Mouse (Mus musculus): ENCODE data around the gene Ddc. TPM values are rescaled to one million over a fixed set of nuclear protein-coding genes. Genes with fewer than 3 reads are reported as not detected.

Gene Ddc
- polyA plus RNA-seq, 1 experiment from 2014 or later: 26.2 TPM

DNA sequence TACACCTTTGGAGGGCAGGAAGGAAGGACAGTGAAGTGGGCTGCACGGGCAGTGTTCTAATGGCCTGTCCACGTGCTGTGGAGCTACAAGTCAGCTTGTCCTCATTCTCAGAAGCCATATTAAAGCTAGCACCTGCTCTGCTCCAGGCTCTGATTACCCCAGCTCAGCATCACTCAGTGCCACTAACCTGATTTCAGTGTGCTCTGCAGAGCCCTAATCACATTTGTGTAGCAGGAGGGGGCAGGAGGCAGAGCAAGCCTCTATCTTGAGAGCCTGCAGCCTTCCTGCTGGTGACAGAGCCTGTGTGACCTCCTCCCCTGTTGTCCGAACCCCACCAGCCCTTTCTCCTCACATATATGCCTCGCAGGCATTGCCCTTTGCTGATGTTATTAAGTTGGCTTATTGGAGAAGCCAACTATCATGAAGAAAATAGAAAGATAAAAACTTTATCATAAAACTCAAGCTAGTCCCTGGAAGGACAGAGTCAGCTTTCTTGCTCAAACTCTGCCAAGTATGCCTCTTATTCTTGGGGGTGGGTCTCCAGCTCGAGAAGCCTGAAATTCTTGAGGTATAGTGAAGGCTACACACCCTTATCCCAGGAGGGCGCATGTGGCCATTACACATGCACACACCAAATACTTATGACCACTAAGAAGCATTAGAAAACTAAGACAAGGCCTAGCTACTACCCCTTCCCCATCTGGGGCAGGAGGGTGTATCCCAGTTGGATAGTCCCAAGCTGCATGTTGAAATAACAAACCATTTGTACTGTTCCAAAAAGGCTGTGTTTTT, 47.3 kb downstream of the Ddc start:
- H3K27ac ChIP-seq (replicated peaks): peak overlapping the region; percentile 58
- no peak overlapping the region for H3K9ac ChIP-seq (replicated peaks)
- H3K9me3 ChIP-seq: no peaks in the 10 kb centered on the region
- H3K4me2 ChIP-seq (replicated peaks): no peak overlapping the region
- WGBS: 56% methylated on average over 6 of the region's 6 CpGs
- no peak for ATAC-seq (ENCODE audit: low FRiP score, low read depth)
- H3K36me3 ChIP-seq: no peaks in the 10 kb centered on the region
- no peak overlapping the region for H3K4me3 ChIP-seq
- no peaks in the 10 kb centered on the region for H3K27me3 ChIP-seq
- peaks cover 17% of the 10 kb centered on the region for H3K4me1 ChIP-seq

DNA sequence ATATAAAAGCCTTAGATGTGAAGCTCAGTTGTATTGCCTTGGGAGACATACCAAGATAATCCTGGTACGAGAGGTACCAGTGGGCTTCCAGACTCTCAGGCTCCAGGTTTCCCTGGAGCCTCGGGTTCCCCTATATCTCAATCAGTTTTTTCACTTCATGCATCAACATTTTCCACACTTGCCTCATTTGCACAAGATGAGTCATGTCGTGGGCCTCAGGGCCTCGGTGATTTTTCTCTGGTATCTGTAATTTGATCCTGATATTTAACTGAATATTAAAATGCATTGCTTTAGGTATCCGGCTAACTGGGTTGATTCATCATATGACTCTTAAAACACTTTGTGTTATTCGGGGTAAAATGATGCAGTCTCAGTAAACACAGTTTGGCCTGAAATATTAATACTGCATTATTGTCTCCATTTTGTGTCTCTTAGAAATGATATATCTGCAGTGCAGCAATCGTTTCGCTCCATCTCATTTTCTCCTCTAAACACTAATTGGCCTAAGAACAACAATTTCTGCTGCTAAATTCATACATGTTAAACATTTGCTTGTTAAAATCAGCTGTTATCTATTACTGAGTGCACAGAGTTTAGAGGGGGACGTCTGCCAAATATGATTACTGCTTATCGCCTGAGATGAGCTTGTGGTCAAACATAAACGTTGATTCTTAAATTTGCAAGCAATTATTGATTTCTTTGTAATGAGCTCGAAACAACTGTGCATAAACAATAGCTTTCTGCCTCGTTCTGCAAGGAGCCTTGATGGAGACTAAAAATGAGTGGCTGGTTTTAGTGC, 48.2 kb downstream of the Ddc start:
- Histone ChIP-seq H3K4me3 (no peak overlapping the region), H3K4me1 (peaks cover 7% of the 10 kb centered on the region), H3K27me3 (no peaks in the 10 kb centered on the region), H3K9ac (replicated peaks) (no peak overlapping the region), H3K4me2 (replicated peaks) (no peak overlapping the region), H3K27ac (replicated peaks) (peak overlapping the region; percentile 58), H3K36me3 (no peaks in the 10 kb centered on the region), H3K9me3 (no peaks in the 10 kb centered on the region)
- WGBS: 70% methylated on average over 13 of the region's 13 CpGs
- no peak for ATAC-seq (ENCODE audit: low FRiP score, low read depth)

DNA sequence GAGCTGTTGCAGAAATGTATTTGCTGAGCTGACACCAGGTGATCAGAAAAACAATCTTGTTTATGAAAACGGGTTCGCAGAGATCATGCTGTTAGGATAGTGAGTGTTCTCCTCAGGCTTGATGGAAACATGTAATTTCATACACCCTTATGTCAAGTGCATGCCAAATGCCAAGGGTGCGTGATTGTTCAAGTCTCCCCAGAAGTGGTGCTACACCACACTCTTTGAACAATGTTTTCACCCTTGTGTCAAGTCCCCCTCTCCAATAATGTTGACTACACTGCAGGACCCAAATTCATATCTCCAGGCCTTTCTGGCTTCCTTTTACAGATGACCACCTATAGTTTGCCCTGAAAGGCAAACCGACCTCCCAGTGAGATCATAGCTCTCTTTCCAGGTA, 49.5 kb downstream of the Ddc start:
- WGBS: 91% methylated on average over 4 of the region's 4 CpGs
- ATAC-seq (ENCODE audit: low FRiP score, low read depth): no peak
- Histone ChIP-seq H3K9ac (replicated peaks) (no peak overlapping the region), H3K36me3 (no peaks in the 10 kb centered on the region), H3K4me2 (replicated peaks) (no peak overlapping the region), H3K4me3 (no peak overlapping the region), H3K27me3 (no peaks in the 10 kb centered on the region), H3K27ac (replicated peaks) (no peak overlapping the region), H3K4me1 (peaks cover 14% of the 10 kb centered on the region), H3K9me3 (no peaks in the 10 kb centered on the region)

DNA sequence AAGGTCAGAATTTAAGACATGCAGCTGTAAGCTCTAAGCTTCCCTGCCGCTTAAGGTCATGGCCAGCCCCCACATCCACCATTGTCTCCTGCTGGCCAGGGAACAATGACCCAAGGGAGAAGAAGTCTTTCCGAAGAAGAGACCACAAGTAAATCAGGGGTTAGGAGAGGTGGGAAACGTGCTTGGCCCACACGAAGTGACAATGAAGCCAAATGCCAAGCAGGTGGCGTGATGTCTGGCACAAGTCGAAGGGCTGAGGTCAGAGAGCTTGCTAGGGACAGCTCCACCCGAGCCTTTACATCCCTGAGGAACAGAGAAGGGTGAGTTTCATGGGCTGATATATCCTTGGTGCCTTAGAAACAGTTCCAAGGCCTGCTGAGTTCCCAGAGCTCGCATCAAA, 52.9 kb downstream of the Ddc start:
- H3K4me2 ChIP-seq (replicated peaks): no peak overlapping the region
- no peak overlapping the region for H3K9ac ChIP-seq (replicated peaks)
- peaks cover 8% of the 10 kb centered on the region; the same call in 1 of the 2 replicates for H3K4me1 ChIP-seq
- no peaks in the 10 kb centered on the region for H3K27me3 ChIP-seq
- no peak overlapping the region for H3K4me3 ChIP-seq
- 55% methylated on average over 8 of the region's 8 CpGs for WGBS
- H3K36me3 ChIP-seq: no peaks in the 10 kb centered on the region
- no peak for ATAC-seq (ENCODE audit: low FRiP score, low read depth)
- H3K27ac ChIP-seq (replicated peaks): no peak overlapping the region
- H3K9me3 ChIP-seq: no peaks in the 10 kb centered on the region

DNA sequence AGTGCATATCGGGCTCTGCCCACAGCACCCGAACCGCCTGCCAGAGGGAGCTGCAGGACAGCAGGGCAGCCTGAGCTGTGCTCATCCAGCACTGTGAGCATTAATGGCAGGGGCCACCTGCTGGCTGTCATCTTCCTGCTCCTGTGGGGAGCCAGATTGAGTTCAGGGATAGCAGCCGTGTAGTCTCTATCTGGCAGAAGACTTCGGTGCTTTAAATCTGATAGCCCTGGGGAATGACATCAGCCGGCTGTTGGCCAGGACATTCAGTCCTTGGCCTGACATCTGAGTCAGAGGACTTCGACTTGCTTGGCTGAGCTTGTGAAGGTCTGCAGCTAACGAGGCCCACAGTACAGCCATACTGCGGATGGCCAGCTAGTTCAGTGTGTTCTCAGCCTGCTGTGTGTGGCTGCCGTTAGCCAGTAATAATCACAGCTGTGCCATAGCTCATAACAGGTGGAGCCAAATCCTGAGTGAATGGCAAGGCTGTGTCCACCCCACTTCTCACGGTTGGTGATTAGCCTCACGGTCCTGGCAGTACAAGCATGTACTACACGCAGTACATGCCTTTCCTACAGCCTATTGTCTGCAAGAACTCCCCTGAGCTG, 53.5 kb downstream of the Ddc start:
- no peak overlapping the region for H3K4me3 ChIP-seq
- peaks cover 7% of the 10 kb centered on the region; the same call in 1 of the 2 replicates for H3K4me1 ChIP-seq
- no peak overlapping the region for H3K4me2 ChIP-seq (replicated peaks)
- 47% methylated on average over 13 of the region's 13 CpGs for WGBS
- H3K9ac ChIP-seq (replicated peaks): no peak overlapping the region
- peak overlapping the region; percentile 63 for H3K27ac ChIP-seq (replicated peaks)
- no peaks in the 10 kb centered on the region for H3K9me3 ChIP-seq
- peak; percentile 70 for ATAC-seq (ENCODE audit: low FRiP score, low read depth)
- no peaks in the 10 kb centered on the region for H3K36me3 ChIP-seq
- no peaks in the 10 kb centered on the region for H3K27me3 ChIP-seq

DNA sequence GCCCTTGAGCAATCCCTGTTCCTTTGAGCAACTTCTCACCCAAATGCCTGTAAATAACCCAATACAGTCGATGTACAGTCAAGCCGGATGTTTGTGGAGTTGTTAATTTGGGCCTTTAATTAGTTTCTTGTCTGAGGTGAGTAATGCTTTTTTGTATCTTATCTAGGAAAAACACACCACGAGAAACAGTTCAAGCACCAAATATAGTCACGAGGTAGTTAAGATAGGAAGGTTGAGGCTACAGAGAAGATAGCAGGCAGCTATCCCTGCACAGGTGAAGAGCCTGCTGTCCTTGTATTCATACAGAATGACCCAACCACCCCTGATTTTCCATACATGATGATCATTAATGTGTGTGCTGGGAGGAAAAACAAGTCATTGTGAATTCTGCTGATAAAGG, 56.4 kb downstream of the Ddc start:
- Histone ChIP-seq H3K4me2 (replicated peaks) (no peak overlapping the region), H3K27ac (replicated peaks) (no peak overlapping the region), H3K9ac (replicated peaks) (no peak overlapping the region), H3K9me3 (no peaks in the 10 kb centered on the region), H3K4me3 (no peak overlapping the region), H3K36me3 (no peaks in the 10 kb centered on the region), H3K4me1 (peaks cover 11% of the 10 kb centered on the region), H3K27me3 (no peaks in the 10 kb centered on the region)
- 80% methylated on average over 4 of the region's 4 CpGs for WGBS
- no peak for ATAC-seq (ENCODE audit: low FRiP score, low read depth)

DNA sequence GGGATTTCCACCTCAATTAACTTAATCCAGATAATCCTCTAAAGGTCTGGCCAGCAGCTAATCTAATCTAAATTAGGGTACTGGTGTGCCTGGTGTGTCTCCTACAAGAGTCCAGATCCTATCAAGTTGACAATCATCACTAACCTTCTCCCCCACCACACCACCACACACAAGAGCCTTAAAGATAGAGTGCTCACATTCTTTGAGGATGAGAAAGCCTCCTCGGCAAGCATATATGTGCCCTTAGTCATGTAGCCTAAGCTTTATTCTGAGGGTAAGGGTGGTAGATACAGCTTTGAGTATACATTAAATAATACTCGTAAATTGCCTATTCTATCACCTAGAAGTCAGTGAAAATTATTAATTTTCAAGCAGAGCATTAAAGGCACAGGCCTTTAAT, 57.2 kb downstream of the Ddc start:
- Histone ChIP-seq H3K4me2 (replicated peaks) (no peak overlapping the region), H3K4me1 (peaks cover 11% of the 10 kb centered on the region), H3K4me3 (no peak overlapping the region), H3K9me3 (no peaks in the 10 kb centered on the region), H3K36me3 (no peaks in the 10 kb centered on the region), H3K27ac (replicated peaks) (no peak overlapping the region), H3K27me3 (no peaks in the 10 kb centered on the region), H3K9ac (replicated peaks) (no peak overlapping the region)
- 61% methylated on average over 2 of the region's 2 CpGs for WGBS
- no peak for ATAC-seq (ENCODE audit: low FRiP score, low read depth)

DNA sequence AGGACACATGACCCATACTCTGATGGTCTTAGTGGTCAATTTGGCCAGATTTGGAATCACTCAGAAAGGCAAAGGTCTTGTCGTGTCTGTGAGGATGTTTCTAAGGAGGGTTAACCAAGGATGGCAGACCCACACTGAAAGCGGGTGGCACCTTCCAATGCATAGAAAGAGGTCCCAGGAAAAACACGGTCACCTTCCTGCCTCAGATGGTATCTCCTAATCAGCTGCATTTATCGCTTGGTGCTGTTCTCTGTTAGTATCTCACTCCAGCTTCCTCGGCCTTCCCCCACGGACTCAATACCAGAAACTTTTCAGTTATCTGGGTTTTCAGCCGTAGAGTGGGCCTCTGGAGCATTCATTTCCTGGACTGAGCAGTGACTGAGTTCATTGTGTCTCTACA, 58.1 kb downstream of the Ddc start:
- H3K27ac ChIP-seq (replicated peaks): no peak overlapping the region
- H3K9ac ChIP-seq (replicated peaks): no peak overlapping the region
- H3K4me2 ChIP-seq (replicated peaks): no peak overlapping the region
- 84% methylated on average over 7 of the region's 7 CpGs for WGBS
- no peaks in the 10 kb centered on the region for H3K9me3 ChIP-seq
- no peaks in the 10 kb centered on the region for H3K36me3 ChIP-seq
- no peak overlapping the region for H3K4me3 ChIP-seq
- ATAC-seq (ENCODE audit: low FRiP score, low read depth): no peak
- peaks cover 13% of the 10 kb centered on the region for H3K4me1 ChIP-seq
- no peaks in the 10 kb centered on the region for H3K27me3 ChIP-seq

DNA sequence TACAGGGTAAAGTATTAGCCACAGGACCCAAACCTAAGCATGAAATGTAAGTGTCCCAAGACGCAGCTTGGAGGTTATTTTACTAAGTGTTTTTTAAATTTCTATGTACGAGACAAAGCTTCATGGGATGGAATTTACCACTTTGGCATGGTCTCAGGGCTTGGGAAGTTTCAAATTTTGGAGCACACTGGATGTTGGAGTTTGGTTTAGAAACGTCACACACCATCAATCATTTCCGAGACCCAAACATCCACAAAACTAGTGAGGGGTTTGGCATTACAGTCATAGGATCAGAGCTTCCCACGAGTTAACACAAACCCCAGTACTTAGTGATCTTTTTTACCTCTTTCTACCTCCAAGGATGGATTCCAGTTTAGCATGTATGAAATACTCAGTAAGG, 60.6 kb downstream of the Ddc start:
- Histone ChIP-seq H3K4me2 (replicated peaks) (no peak overlapping the region), H3K36me3 (no peaks in the 10 kb centered on the region), H3K4me3 (no peak overlapping the region), H3K27me3 (no peaks in the 10 kb centered on the region), H3K9ac (replicated peaks) (no peak overlapping the region), H3K9me3 (no peaks in the 10 kb centered on the region), H3K27ac (replicated peaks) (no peak overlapping the region), H3K4me1 (peaks cover 10% of the 10 kb centered on the region; the same call in 1 of the 2 replicates)
- no peak for ATAC-seq (ENCODE audit: low FRiP score, low read depth)
- 93% methylated on average over 5 of the region's 5 CpGs for WGBS

DNA sequence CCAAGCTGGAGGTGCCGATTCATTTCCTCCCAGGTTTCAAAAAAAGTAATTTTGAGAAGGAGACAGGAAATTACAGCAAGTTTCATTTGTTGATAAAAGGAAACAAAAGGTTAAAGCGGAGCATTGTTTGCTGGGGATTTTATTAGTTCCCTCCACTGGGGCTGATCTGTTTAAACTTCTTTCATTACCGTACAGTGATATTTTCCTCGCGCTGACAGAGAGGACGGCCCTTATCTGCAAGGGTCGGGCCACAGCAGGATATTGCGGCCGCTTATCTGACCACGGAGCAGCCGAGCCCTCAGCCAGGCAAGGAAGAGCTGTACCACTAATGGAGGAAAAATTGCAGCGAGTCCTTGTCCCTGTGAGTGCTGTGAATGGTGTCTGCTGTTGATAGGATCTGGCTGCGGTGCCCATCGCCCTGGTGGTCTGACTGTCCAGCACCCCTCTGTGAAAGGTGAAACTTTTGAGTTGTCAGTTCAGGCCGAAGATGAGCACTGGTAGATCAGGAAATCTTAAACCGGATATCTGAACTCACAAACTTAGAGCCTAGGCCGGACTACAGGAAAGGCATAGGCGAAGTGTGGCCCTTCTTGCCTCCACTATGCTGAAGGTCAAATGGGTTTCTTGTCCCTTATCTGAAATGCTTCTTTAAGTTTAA, 61.1 kb downstream of the Ddc start:
- no peak overlapping the region for H3K4me2 ChIP-seq (replicated peaks)
- ATAC-seq (ENCODE audit: low FRiP score, low read depth): no peak

DNA sequence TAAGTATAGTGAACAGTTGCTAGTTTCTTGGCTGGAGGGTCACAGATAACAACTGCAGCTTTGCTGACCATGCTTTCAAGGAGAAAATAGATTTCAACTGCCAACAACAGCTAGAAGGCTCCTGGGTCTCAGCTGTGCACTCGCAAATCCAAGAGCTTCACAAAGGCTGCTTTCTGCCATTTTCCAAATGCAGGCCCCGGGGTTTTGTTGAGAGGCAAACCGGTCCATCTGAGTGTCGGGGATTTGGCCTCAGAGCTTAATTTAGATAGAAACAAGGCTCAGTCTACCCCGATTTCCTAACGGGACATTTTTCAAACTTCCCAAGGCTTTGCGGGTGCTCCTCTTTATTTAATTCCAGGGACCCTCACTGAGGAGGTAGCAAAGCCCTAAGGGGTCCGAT, 61.7 kb downstream of the Ddc start:
- H3K4me3 ChIP-seq: no peak overlapping the region
- H3K4me2 ChIP-seq (replicated peaks): no peak overlapping the region
- no peaks in the 10 kb centered on the region for H3K27me3 ChIP-seq
- 0 out of 2 replicates have a peak overlapping the region, but pooled peaks have one; percentile 25 for H3K27ac ChIP-seq (replicated peaks)
- WGBS: 47% methylated on average over 8 of the region's 8 CpGs
- H3K9ac ChIP-seq (replicated peaks): no peak overlapping the region
- ATAC-seq (ENCODE audit: low FRiP score, low read depth): no peak
- peaks cover 17% of the 10 kb centered on the region for H3K4me1 ChIP-seq
- no peaks in the 10 kb centered on the region for H3K36me3 ChIP-seq
- no peaks in the 10 kb centered on the region for H3K9me3 ChIP-seq

More for the DNA sequence above, 61.1 kb downstream of the Ddc start:
- Histone ChIP-seq H3K27ac (replicated peaks) (0 out of 2 replicates have a peak overlapping the region, but pooled peaks have one; percentile 25), H3K4me3 (no peak overlapping the region), H3K9ac (replicated peaks) (no peak overlapping the region), H3K4me1 (peaks cover 13% of the 10 kb centered on the region), H3K9me3 (no peaks in the 10 kb centered on the region), H3K36me3 (no peaks in the 10 kb centered on the region), H3K27me3 (no peaks in the 10 kb centered on the region)
- 45% methylated on average over 18 of the region's 18 CpGs for WGBS
